Mouse (Mus musculus): Measurements from ENCODE around the gene Gm49387.

DNA sequence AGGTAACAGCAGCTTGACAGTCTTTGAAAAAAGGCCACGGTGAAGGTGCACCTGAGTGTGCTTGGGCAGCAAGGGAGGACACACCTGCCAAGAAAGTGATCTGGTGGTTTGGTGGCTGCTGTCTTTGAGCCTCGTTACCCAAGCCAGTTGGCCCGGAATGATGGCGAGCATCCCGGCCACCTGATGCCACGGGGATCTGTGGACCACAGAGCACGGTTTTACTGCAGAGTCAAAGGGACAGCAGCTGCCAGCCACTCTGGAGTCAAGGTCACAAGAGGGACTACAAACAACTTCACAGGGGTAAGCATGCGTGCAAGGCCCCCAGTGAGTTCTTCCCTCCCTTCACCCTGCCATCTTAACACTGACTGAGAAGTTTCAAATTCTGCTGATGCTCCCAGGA lies 83.4 kb downstream of the Gm49387 start:
- TF ChIP-seq TAL1 (IDR thresholded peaks at IDR 0.05; ENCODE audit: low read length) (no peak), GATA1 (IDR thresholded peaks at IDR 0.05; ENCODE audit: low read length) (no peak)

Data from erythroblast, embryonic 14.5 days (primary cell).